Mouse (Mus musculus): ENCODE measurements around the gene Actn2.

Actn2 gene

GRCm38 (mm10) chr13:12314173-12314572, 26.4 kb downstream of the Actn2 start:
- DNase-seq, result no peak

DNA sequence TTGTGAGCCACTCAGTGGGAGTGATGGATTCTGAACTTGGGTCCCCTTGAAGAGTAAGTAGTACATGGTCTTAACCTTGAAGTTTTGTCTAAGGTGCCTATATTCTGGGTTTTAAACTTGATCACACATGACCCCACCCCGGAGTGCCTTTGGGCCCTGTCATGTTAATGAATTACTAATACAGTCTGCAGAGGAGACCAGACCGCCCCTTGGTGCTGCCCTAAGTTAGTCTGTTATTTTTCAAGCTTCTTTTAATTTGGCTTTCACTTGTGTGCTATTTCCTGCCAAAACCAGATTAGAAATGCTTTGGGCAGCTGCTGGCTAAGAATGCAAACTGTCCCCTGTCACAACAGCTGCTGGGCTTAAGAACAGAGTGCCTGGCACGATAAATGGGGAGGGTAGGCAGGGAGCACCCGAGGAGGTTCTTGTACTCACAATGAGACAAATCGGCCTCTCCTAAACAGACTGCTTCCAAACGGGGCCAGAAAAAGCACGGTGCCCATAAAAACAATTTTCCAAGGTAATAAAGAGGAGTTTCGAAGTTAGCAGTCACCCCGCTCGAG, 28.5 kb downstream of the Actn2 start:
- no peak for DNase-seq

- no peak for DNase-seq
These were observed 29.2 kb downstream of the Actn2 start for GRCm38 (mm10) chr13:12311371-12311770.

- no peak for DNase-seq
These were observed 31.1 kb downstream of the Actn2 start for GRCm38 (mm10) chr13:12309446-12309845.

- DNase-seq, result no peak
These were observed 31.7 kb downstream of the Actn2 start for GRCm38 (mm10) chr13:12308878-12309277.

DNA sequence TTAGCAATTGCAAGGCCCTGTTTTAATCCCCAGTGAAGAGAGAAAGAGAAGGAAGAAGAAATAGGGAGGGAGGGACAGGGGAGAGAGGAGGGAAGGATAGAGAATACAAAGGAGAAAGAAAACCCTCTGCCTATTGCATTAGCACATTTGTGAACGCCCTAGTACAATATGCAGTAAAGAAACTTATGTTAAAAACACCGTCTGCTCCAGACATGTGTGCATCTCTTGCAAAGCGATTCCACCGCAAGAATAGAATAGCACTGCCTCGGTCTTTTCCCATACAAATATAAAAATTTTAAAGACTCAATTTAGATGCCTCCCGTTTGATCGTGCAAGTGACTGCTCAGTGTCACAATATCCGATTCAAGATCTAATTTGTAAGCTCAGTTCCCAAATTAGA, 32.1 kb downstream of the Actn2 start:
- no peak for DNase-seq

DNA sequence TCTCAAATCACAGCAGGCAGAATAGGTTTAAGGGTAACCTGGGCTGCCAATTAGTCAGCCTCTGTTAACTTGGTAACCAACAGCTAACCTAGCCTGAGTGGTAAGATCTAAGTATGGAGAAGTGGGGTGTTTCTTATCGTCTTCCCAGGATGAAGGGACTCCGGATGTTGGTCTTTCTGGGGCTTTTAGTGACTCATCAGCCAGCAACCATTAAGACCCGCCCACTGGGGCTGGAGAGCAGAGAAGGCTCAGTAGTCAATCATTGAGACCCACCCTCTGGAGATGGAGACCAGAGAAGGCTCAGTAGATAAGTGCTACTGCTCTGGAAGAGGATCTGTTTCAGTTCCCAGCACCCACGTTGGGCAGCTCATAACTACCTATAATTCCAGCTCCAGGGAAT, 33.3 kb downstream of the Actn2 start:
- DNase-seq, result no peak

DNA sequence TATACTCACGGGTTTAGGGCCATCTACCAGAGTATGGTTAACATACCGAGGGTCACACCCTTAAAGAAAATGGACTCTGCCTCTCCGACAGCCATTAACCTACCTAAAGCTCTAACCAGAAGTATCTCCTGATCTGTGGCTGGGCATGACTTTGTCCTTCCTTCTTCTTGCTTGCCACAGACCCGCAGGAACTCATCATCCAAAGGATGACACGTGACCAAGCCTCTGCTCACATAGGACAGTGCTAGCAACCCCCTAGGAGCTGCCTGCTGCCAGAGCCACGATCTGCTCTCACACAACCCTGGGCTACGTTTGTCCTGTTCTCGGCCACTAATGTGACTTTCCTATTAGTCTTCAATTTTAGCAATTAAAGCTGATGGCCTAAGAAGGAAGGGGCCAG, 35.0 kb downstream of the Actn2 start:
- DNase-seq, result no peak

DNA sequence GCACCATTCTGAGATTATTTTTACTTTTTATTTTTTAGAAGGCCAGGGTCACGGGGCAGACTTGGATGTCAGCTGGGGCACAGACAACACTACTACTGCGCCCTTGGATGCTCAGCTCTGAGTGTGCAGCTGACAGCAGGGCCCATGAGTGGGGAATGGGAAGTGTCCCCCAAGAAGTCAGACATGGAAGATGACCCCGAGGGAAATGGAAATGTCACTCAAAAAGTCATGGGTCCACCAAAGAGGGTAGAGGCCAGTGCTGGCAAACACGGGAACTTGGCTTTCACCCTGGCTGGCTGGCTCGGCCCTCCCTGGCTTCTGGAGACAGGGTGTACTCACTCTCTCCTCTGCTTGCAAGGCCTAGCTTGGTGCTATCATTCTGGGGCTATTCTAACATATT, 35.6 kb downstream of the Actn2 start:
- no peak for DNase-seq

GRCm38 (mm10) chr13:12297777-12298176, 42.8 kb downstream of the Actn2 start:
- no peak for DNase-seq

- no peak for DNase-seq
These were observed 43.9 kb downstream of the Actn2 start for GRCm38 (mm10) chr13:12296701-12297100.

- DNase-seq, result no peak
These were observed 46.8 kb downstream of the Actn2 start for GRCm38 (mm10) chr13:12293810-12294209.

DNA sequence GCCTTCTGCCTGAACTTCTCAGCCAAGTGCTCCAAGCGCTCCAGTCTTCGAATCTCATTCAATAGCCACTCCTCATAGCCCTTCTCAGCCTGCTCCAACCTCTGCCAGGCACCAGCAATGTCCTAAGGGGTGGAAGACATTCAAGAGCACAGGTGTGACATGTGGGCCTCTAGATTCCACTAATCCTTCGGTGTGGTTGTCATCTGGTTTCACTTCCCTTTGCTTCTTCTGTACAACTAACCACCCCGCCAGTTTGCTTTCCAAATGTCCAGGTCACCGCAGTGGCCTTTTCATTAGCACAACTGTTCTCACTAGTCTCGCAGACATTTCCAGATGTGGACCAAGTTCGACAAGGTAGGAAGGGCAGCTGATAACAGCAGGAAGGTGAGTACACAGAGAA, 49.9 kb downstream of the Actn2 start:
- DNase-seq, result no peak

GRCm38 (mm10) chr13:12284528-12284927, 56.0 kb downstream of the Actn2 start:
- no peak for DNase-seq

DNA sequence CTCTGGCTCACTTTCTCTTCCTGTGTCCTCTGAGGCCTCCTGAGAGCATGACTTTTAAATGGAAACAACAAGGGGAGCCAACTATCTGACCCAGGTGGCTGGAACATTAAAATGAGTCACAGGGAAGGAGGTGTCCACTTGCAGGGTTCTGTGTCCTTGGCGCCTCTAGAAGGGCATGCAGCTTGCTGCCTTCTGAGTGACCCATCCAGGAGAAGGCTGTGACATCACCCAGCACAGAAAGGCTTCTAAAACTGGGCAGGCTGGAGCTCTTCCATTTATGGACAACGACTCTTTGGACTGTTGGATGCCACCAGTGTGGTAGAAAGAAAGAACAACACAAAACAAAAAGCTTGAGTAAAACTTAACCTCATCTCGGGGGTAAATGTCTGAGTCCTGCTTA, 56.7 kb downstream of the Actn2 start:
- no peak for DNase-seq

DNA sequence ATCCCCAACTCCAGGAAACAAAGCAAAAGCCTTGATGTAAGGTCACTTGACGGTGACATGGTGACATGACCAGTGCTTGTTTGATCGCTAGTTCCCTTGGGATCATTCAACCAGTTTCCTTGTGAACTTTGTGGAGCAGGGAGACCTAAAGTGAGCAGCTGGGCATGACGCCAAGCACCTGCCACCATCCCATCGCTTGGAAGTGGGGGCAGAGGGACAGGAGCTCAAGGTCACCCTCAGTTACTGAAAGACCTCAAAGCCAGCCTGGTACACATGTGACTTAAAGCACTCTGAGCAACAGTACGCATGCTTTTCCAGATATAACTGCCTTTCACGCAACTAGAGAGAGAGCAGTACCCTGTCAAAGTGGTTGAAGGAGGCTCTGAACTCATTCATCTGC, 65.8 kb downstream of the Actn2 start:
- DNase-seq, result no peak

DNA sequence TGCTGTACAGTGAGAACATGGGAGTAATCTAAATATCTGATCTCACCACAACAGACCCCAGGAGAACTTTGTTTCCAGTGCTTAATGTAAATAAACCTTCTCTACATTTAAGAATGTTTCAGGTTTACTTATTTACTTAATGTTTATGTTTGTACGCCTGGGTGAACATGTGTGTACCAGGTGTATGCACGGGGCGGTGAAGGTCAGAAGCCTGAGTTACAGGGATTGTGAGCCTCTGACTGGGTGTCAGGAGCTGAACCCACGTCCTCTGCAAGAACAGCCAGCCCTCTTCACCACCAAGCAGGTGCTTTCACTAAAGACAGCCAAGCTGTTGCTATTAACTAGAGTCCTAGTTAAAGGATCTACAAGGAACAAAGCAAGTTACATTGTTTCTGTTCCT, 66.3 kb downstream of the Actn2 start:
- DNase-seq, result no peak

GRCm38 (mm10) chr13:12272953-12273352, 67.6 kb downstream of the Actn2 start:
- peak in 1 of 2 experiments; percentile 25 for DNase-seq

GRCm38 (mm10) chr13:12267971-12268370, 72.6 kb downstream of the Actn2 start:
- no peak for DNase-seq

GRCm38 (mm10) chr13:12267097-12267496, 73.5 kb downstream of the Actn2 start:
- no peak for DNase-seq

GRCm38 (mm10) chr13:12263996-12264395, 76.6 kb downstream of the Actn2 start:
- DNase-seq, result no peak

DNA sequence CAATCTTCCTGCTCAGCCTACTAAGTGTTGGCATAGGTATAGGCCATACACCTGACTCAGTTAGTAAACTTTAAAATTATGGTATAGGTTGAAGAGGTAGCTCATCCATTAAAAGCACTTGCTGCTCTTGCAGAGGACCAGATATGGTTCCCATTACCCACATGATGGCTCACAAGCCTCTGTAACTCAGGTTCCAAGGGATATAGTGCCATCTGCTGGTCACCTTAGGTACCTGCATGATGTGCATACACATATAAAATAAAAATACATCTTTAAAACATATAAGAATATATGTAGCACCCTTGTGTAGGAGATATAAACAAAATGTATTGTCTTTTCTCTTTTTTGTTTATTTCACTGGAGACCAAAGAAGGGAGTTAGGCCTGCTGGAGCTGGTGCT, 79.1 kb downstream of the Actn2 start:
- no peak for DNase-seq

GRCm38 (mm10) chr13:12257391-12258380, 82.9 kb downstream of the Actn2 start, which contains the start of gene Mtr:
TSS of gene Mtr (minus strand) at chr13:12258113.
- peak; percentile 95 to 98 for DNase-seq

DNA sequence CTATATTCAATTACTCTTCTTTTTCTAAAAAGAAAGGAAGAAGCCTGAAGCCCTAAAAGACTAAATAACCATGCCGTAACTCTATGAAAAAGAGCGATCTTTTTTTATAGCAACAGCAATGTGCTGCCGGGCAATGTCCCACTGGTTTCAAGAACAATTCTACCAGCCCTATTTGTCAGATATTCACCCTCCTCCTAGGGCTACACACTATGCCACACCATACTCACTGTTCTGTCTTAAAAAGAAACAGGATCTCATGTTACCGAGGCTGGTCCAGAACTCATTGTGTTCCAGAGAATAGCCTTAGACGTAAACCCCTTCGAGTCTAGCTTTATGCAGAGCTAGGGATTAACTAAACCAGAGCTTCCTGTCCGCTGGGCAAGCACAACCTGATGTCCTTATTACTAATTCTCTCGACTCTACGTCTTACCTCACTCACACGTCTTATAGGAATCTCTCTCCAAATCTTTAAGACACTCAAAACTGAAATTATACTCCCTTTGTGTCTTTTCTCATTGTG, 83.6 kb downstream of the Actn2 start:
- no peak for DNase-seq

Measured in cerebellum, postnatal 25 days (tissue).